Mouse (Mus musculus) gastrocnemius, adult 18-20 months (tissue): Measurements from ENCODE around the gene Bola1. TPM values are rescaled to one million over a fixed set of nuclear protein-coding genes. Genes with fewer than 3 reads are reported as not detected.
A peak's percentile ranks its signal among the peaks of the same experiment; 100 is the strongest.
"Not testable (repeated sequence)": the region's sequence is repeated elsewhere in the genome, so short reads cannot be mapped to it uniquely, and the experiment has no call there.

Experiments
- DNase-seq: peaks from one replicate; pipeline ENCODE4 v3.0.0; 2021; ENCODE audit warnings: low spot score
- total RNA-seq, 2 experiments: library from RNA; stranded (reverse); gene quantifications; 2 replicates each; pipeline ENCODE4 v1.2.3; 2021

Bola1 gene
- total RNA-seq, 2 experiments from 2014 or later: 27.8 to 31.6 TPM

DNA sequence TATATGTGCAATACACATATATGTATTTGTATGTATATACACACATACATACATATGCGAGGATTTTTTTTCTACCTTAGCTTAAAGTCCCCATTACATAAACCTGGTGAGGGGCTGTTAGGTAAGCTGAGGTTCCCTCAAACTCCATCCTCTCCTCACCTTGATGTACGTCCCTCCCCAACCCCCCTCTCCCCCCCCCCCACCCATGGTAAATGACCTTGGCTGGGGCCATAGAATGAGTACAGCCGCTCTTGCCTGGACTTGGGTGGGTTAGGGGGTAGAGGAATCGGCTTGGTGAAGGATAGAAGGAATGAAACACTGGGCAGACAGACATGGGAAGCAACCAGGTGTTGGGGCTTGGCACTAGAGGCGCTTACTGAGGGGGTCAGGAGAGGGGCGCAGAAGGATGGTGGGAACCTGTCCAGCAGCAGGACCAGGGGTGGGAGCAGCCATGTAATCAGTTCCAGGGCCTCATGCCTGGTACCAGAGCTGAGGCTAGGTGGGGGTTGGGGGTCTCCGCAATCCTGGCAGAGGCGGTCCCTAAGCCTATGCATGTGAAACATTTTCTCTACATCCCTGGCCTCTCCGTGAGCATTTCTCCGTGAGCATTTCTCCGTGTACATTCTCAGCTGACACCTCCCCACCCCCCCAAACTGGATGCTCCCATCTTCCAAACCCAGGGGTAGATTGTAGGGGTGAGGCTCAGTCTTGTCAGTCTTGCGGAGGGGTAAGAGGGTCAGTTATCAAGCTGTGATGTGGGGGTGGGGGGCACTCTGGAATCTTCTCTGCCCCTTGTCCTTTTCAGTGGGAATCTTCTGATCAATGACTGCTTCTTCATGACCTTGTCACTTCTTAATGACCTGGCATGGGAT, 37.8 kb downstream of the Bola1 start:
- no peak for DNase-seq

GRCm38 (mm10) chr3:96180727-96181477, 38.6 kb downstream of the Bola1 start, which contains the start of gene Sv2a:
Gene Sv2a (plus strand): TSS chr3:96181151.
- no peak for DNase-seq

DNA sequence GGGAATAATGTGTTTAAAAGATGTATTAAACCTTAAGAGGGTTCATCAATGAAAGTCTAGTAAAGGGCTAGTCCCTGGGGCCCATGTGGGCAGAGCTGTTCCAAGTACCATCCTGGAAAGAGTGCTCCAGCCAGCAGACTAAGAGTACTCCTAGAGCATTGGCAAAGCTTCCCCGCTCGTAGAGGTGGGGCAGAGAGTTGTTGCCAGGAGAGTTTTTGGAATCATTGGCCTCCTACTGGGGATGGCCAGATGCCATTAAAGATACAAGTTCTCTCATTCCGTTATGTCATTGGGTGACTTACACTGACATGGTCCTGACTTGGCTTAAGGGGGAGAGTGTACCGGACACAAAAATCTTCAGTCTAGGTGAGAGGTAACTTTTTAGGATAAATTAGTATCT, 40.0 kb downstream of the Bola1 start:
- peak; percentile 67 for DNase-seq

GRCm38 (mm10) chr3:96178902-96179301, 40.6 kb downstream of the Bola1 start:
- DNase-seq: no peak

DNA sequence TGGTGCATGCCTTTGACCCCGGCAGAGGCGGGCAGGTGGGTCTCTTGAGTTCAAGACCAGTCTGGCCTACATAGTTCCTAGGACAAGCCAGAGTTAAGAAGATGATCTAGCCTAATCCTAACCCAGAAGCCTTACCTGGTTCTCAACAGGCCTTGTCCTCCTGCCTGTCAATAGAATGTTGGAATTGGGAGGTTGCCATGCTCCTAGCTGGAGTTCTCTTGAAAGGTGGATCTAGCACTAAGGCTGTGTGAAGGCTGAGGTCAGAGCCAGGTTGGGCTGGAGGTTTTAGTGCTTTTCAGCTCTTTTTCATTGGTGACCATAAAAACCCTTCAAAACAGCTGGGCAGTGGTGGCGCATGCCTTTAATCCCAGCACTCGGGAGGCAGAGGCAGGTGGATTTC, 41.1 kb downstream of the Bola1 start:
- DNase-seq: no peak

DNA sequence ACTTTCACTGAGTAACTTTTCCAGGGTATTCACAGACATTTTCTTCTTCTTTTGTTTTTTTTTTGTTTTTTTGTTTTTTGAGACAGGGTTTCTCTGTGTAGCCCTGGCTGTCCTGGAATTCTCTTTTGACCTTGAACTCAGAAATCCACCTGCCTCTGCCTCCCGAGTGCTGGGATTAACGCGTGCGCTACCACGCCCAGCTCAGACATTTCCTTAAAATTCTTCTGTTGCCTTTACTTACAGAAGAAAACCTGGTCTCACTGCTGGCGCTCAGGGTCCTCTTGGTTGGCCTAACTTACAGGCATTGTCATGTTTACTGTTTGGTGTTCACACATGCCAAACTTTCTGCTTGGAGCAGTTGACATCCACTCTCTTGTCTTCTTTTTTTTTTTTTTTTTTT, 44.3 kb downstream of the Bola1 start:
- DNase-seq: no peak

DNA sequence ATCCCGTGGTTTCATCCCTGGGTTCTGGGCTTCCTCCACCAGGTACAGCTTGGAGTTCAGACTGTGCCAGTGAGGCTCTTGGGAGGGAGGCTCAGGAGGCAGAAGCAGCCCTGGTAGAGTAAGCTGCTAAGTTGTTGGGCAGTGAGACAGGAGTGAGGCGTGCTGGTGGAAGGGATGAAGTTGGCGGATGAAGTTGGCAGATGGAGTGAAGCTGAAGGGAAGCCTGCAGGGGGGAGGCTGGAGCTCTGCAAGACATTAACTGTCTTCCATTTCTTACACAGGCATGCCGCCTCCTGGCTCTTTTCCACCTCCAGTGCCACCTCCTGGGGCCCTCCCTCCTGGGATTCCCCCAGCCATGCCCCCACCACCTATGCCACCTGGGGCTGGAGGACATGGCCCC, 45.5 kb downstream of the Bola1 start:
- not testable (repeated sequence) for DNase-seq

- no peak for DNase-seq
Measured at GRCm38 (mm10) chr3:96173185-96173584, 46.3 kb downstream of the Bola1 start.

GRCm38 (mm10) chr3:96172197-96173178, 47.0 kb downstream of the Bola1 start, which contains the start of gene Sf3b4:
Gene Sf3b4 (plus strand): TSS chr3:96172332.
- DNase-seq: peak; percentile 82

GRCm38 (mm10) chr3:96171583-96172196, 47.8 kb downstream of the Bola1 start:
- DNase-seq: no peak

DNA sequence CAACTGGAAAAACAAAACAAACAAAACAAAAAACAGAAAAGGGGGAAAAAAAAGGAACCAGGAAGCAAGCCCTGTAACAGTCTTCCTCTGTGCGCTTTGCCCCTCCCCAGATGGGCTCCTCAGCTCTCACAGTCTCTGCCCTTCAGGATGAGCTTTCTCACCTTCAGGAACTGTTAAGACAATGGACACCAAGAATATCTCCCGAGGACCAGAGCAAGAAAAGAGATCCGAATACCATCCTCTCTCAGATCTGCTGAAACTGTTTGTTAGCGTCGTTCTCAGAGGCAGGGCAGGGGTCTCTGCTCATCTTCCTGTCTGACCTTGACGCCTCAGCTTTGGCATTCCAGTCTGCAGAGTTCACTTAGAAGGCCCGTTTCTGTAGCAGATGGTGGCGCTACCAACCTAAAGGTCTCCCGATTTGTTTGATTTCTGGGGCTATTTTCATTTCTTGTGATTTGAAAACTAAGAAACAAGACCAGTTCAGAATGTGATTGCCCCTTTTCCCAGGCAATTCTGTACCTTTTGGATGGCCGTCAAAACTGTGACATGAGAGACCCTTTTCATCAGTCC, 48.4 kb downstream of the Bola1 start:
- no peak for DNase-seq

- DNase-seq: no peak
Measured at GRCm38 (mm10) chr3:96170276-96170675, 49.2 kb downstream of the Bola1 start.

- DNase-seq: no peak
Measured at GRCm38 (mm10) chr3:96168466-96169158, 50.9 kb downstream of the Bola1 start.

- DNase-seq: no peak
Measured at GRCm38 (mm10) chr3:96163040-96163439, 56.5 kb downstream of the Bola1 start.

DNA sequence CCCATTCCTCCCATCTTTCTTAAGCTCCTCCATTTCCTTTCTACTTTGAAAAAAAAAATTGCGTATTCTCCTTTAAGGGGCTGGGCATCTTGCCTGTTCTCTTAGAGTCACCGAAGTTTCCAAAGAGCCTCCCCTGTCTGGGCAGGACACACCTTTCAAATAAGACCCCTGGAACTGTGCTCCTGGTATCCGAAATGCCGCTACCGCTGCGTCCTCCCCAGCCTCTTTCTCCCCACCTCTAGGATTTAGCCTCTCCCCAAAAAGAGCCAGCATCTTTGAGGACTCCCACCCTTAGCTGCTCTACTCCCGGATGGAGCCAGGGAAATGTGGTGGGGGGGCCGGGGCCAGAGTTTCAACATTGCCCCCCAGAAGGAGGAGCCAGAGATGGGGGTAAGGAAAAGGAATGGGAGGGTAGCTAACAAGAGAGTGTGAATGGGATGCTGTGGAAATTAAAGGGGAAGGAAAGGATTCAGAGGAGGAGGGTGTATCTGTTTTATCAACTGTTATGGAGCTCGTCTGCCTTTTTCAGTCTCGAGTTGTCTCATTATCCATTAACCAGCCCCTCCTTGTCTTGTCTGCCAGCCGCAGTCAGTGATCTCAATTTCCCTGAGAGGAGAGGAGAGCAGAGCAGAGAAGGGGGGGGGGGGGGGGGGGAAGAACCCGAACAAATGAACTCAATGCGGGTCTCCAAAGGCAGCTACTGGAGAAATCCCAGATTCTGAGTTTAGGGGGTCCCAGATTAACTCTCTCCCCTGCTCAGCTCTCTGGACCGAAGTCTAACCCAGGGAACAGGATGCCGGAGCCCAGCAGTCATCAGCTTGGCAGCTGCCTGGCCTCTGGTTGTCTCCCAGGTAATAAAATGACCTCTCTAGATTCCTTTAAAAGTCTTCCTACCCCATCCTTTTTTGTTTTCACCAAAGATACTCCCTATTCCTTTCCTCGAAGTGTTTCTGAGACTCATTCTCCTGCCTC, 57.4 kb downstream of the Bola1 start, which contains the start of gene Mtmr11:
Mtmr11 (plus strand) TSS at position 136 of the 972 bp plus-strand sequence.
- DNase-seq: peak; percentile 56

GRCm38 (mm10) chr3:96160803-96161516, 58.5 kb downstream of the Bola1 start:
- peak; percentile 62 for DNase-seq

DNA sequence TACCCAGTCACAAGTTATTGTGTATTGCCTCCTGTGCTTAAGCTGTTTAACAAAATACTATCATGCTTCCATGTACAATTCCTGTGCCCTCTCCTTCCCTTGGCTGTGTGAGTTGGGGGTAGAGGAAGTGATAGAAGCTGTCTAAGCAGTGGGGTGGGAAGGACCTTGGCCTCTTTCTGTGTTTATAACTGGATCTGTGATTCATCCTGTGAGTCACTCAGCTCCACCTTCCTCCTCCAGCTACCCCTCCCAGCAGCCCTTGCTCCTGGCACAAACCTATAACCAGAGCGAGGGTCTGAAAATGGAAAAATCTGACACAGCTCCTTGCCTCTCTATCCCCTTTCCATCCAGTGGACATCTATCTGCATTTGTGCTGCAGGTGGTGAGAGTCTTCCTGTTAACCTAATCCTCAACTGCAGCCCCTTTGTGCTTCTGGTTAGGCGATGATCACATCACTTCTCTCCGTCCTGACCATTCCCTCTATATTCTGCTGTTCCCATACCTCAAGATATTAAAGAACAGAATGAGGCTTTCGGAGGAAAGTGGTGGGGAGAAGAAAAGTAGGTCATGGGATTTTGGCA, 59.2 kb downstream of the Bola1 start:
- DNase-seq: peak; percentile 78
